Mouse (Mus musculus): Measurements from ENCODE around the gene Ogfod1. TPM values are rescaled to one million over a fixed set of nuclear protein-coding genes. Genes with fewer than 3 reads are reported as not detected.
A peak's percentile ranks its signal among the peaks of the same experiment; 100 is the strongest.
"Not testable (repeated sequence)": the region's sequence is repeated elsewhere in the genome, so short reads cannot be mapped to it uniquely, and the experiment has no call there.

Gene Ogfod1
- polyA plus RNA-seq, 1 experiment from 2014 or later = 14.2 TPM

DNA sequence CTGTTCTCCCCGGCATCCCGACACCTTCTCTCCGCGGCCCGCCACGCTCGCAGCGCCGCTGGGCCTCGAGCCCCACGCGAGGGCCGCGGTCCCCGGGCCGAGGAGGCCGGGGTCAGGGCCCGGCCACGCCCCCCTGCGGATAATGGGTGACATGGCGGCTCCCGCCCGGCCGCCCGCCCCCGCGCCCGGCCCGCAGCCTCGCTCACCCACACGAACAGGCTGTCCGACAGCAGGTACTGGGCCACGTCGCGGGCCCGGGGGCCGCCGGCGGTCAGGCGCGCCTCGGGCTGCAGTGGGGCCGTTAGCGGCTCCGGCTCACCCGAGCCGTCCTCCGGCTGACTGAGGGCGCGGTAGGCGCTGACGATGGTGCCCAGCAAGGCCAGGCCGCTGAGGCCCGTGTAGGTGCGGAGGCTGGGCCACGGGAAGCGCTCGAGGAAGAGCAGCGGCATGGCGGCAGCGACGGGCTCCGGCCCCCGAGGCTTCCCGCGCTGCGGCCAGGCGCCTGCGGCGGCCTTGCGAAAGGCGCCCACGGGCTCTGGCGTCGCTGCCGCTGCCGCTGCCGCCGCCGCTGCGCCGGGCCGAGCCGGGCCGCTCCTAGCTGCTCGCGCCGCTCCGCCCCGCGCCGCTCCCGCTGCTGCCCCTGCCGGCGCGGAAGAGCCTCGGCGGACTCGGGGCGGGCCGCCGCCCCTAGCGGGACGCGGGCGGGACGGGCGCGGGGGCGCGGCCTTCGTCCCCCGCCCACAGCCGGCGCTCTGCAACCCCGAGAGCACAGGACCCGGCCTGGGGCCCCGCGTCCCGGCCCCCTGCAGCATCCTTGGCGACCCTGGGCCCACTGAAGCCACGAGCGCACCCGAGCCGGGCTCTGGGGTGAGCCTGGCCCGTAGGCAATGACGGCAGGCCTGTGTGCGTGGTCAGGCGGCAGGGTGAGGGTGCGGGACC, 24.7 kb upstream of the Ogfod1 start, which contains the start of gene Amfr:
TSS of gene Amfr (minus strand) at position 830 of the 939 bp plus-strand sequence.
- peaks cover 21% of the 10 kb centered on the region; the same call in 1 of the 2 replicates for H3K4me1 ChIP-seq (ENCODE audit: control insufficient read depth, insufficient read depth, low read length)

DNA sequence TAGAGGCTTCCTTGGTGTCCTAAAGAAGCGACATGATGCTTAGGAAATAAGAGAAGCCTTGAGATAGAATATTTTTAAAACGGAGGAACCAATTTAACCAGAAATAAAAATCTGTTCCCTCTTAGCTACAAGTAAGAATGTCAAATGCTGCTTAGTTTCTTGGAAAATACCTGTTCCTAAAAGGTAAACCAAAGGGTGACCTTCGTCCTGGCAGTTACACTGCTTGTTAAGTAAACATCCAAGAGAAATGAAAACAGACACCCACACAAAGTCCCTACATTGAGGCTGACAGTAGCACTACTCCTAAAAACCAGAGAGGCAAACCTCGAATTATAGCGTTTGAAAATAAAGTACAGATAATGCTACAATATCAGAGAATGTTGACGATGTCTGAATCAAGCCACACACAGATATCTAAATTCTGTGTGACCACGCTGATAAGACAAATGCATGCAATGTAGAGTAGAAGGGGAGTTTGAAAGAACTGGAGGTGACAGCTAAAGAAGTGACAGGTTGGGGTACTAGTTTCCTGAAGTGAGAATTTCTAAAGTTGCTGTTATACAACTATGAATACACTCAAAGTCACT, 23.9 kb upstream of the Ogfod1 start:
- Histone ChIP-seq H3K4me2 (replicated peaks; ENCODE audit: low read depth, low read length) (peak overlapping the region; percentile 69), H3K36me3 (ENCODE audit: control insufficient read depth, insufficient read depth, low read length) (no peaks in the 10 kb centered on the region; the same call in 1 of the 2 replicates), H3K4me3 (ENCODE audit: low read length) (peak overlapping the region; percentile 95), H3K9me3 (ENCODE audit: control insufficient read depth, low read length) (no peaks in the 10 kb centered on the region), H3K27ac (ENCODE audit: low read depth, low read length) (no peak overlapping the region), H3K27me3 (ENCODE audit: control insufficient read depth, insufficient read depth, low read length) (no peaks in the 10 kb centered on the region), H3K4me1 (ENCODE audit: control insufficient read depth, insufficient read depth, low read length) (peaks cover 21% of the 10 kb centered on the region; the same call in 1 of the 2 replicates), H3K9ac (ENCODE audit: low read depth, low read length) (peak overlapping the region; percentile 98)
- no peak for ATAC-seq (ENCODE audit: low FRiP score, low TSS enrichment)
- WGBS = 27% methylated on average over 7 of the region's 7 CpGs

More for the DNA sequence above, 24.7 kb upstream of the Ogfod1 start, which contains the start of gene Amfr:
- no peaks in the 10 kb centered on the region for H3K27me3 ChIP-seq (ENCODE audit: control insufficient read depth, insufficient read depth, low read length)
- peak; percentile 93 for ATAC-seq (ENCODE audit: low FRiP score, low TSS enrichment)
- H3K27ac ChIP-seq (ENCODE audit: low read depth, low read length) = peak within 1 kb of the TSS; percentile 91
- H3K4me3 ChIP-seq (ENCODE audit: low read length) = peak within 1 kb of the TSS; percentile 95
- WGBS = under 1% methylated on average over 91 of the region's 130 CpGs
- no peaks in the 10 kb centered on the region for H3K36me3 ChIP-seq (ENCODE audit: control insufficient read depth, insufficient read depth, low read length)
- peak within 1 kb of the TSS; percentile 69 for H3K4me2 ChIP-seq (replicated peaks; ENCODE audit: low read depth, low read length)
- H3K9ac ChIP-seq (ENCODE audit: low read depth, low read length) = peak within 1 kb of the TSS; percentile 98
- H3K9me3 ChIP-seq (ENCODE audit: control insufficient read depth, low read length) = no peaks in the 10 kb centered on the region

DNA sequence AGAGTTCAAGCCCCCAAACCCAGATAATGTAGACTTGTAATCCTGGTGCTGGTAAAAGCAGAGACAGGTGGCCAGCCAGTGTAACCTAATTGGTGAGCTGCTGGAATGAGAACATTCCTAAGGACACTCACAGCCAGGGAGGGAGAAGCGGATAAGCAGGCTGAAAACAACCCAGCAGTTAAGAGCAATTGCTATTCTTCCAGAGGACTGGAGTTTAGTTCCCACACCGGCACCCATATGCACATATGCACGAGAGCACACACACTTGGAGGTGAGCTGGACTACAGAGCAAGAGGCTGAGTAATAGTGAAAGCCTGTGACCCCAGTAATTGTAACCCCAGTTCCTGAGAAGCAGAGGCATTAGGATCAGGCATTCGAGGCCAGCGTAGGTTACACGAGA, 13.1 kb upstream of the Ogfod1 start:
- Histone ChIP-seq H3K9ac (ENCODE audit: low read depth, low read length) (no peak overlapping the region), H3K27me3 (ENCODE audit: control insufficient read depth, insufficient read depth, low read length) (no peaks in the 10 kb centered on the region), H3K27ac (ENCODE audit: low read depth, low read length) (no peak overlapping the region), H3K4me2 (replicated peaks; ENCODE audit: low read depth, low read length) (no peak overlapping the region), H3K4me3 (ENCODE audit: low read length) (no peak overlapping the region), H3K9me3 (ENCODE audit: control insufficient read depth, low read length) (no peaks in the 10 kb centered on the region), H3K4me1 (ENCODE audit: control insufficient read depth, insufficient read depth, low read length) (no peaks in the 10 kb centered on the region), H3K36me3 (ENCODE audit: control insufficient read depth, insufficient read depth, low read length) (peaks cover 82% of the 10 kb centered on the region)
- WGBS = 97% methylated on average over 6 of the region's 6 CpGs
- no peak for ATAC-seq (ENCODE audit: low FRiP score, low TSS enrichment)

DNA sequence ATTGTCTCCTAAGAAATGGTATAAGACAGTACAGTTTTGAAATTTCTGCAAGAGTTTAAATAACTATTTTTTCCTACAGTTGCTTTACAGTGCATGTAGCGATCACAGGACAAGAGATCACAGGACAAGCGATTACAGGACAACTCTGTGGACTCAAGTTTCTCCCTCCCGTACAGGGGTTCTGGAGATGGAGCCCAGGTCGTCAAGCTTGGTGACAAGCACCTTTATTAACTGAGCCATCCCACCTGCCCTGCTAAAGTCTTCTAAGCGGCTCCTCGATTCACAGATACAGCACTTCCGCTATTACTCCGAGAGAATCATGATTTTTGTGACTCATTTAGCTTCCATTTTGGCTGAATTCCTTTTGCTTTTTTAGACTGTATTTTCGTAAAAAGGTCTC, 7.3 kb upstream of the Ogfod1 start:
- Histone ChIP-seq H3K27ac (ENCODE audit: low read depth, low read length) (no peak overlapping the region), H3K4me3 (ENCODE audit: low read length) (no peak overlapping the region)
- ATAC-seq (ENCODE audit: low FRiP score, low TSS enrichment) = no peak

DNA sequence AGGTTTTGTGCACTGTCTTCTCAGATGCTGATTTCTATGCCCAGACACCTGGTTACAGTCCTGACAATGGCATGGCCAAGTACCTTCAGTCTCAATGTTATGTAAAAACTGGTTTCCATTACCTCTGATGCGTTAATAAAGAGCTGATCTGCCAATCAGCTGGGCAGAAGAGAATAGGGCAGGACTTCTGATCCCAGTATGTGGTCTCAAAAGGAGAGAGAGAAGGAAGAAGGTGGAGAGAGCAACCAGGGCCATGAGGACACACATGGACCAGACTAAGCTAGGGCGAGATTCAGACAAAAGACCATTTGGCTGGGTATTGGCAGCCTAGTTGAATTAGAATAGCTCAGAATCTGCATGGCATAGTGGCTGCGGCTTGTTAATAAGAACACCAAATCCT, 3.4 kb upstream of the Ogfod1 start:
- Histone ChIP-seq H3K4me1 (ENCODE audit: control insufficient read depth, insufficient read depth, low read length) (peaks cover 9% of the 10 kb centered on the region; the same call in 1 of the 2 replicates), H3K27ac (ENCODE audit: low read depth, low read length) (no peak overlapping the region), H3K4me2 (replicated peaks; ENCODE audit: low read depth, low read length) (no peak overlapping the region), H3K9me3 (ENCODE audit: control insufficient read depth, low read length) (no peaks in the 10 kb centered on the region), H3K4me3 (ENCODE audit: low read length) (no peak overlapping the region), H3K27me3 (ENCODE audit: control insufficient read depth, insufficient read depth, low read length) (no peaks in the 10 kb centered on the region), H3K36me3 (ENCODE audit: control insufficient read depth, insufficient read depth, low read length) (peaks cover 24% of the 10 kb centered on the region), H3K9ac (ENCODE audit: low read depth, low read length) (no peak overlapping the region)
- 82% methylated on average over 3 of the region's 3 CpGs for WGBS
- ATAC-seq (ENCODE audit: low FRiP score, low TSS enrichment) = no peak

More for the DNA sequence above, 7.3 kb upstream of the Ogfod1 start:
- H3K9ac ChIP-seq (ENCODE audit: low read depth, low read length) = no peak overlapping the region
- 87% methylated on average over 9 of the region's 9 CpGs for WGBS
- H3K4me2 ChIP-seq (replicated peaks; ENCODE audit: low read depth, low read length) = no peak overlapping the region
- no peaks in the 10 kb centered on the region for H3K27me3 ChIP-seq (ENCODE audit: control insufficient read depth, insufficient read depth, low read length)
- no peaks in the 10 kb centered on the region for H3K9me3 ChIP-seq (ENCODE audit: control insufficient read depth, low read length)
- no peaks in the 10 kb centered on the region for H3K4me1 ChIP-seq (ENCODE audit: control insufficient read depth, insufficient read depth, low read length)
- H3K36me3 ChIP-seq (ENCODE audit: control insufficient read depth, insufficient read depth, low read length) = peaks cover 59% of the 10 kb centered on the region

DNA sequence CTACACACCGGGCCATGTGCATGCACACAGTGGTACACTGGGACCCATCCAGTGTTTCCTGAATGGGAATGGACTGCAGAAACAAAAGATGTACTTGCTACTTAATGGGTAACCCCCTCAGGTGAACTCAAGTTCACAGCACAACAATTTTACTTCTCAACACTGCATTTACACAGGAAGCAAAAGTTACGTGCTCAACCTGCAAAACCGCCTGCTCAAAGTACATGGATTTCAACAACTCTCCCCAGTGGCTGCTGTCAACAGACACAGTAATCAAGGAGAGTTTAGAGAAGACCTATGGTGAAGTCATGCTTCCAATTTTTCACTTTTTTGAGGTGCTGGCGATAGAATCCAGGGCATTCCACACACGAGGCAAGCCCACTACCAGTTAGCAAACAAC, 1.8 kb upstream of the Ogfod1 start:
- WGBS = 59% methylated on average over 5 of the region's 5 CpGs

DNA sequence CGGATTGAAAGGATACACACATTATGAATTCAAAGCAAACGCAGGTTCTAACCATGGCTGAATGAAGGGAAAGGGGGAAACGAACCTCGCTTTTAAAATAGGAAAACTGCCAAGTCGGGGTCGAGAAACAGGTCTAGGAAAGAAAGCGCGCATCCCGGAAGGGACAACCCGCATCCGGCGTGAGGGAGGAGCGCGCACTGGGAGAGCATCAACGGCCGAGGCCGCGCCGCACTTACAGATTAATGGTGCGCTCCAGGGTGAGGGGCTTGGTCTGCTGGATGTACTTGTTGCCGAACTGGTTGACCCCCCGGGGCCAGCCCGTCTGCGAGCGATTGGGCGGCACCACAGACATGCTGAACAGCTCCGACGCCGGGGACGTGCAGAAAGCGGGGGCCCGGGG, 457 bp upstream of the Ogfod1 start:
- Histone ChIP-seq H3K4me3 (ENCODE audit: low read length) (peak overlapping the region; percentile 88), H3K9ac (ENCODE audit: low read depth, low read length) (peak overlapping the region; percentile 52), H3K4me2 (replicated peaks; ENCODE audit: low read depth, low read length) (peak overlapping the region; percentile 81), H3K27ac (ENCODE audit: low read depth, low read length) (peak overlapping the region; percentile 80)
- not testable (repeated sequence) for H3K9me3 ChIP-seq (ENCODE audit: control insufficient read depth, low read length); H3K27me3 ChIP-seq (ENCODE audit: control insufficient read depth, insufficient read depth, low read length); H3K36me3 ChIP-seq (ENCODE audit: control insufficient read depth, insufficient read depth, low read length); H3K4me1 ChIP-seq (ENCODE audit: control insufficient read depth, insufficient read depth, low read length)
- WGBS = under 1% methylated on average over 21 of the region's 32 CpGs
- ATAC-seq (ENCODE audit: low FRiP score, low TSS enrichment) = peak; percentile 94

More for the DNA sequence above, 1.8 kb upstream of the Ogfod1 start:
- peaks cover 9% of the 10 kb centered on the region; the same call in 1 of the 2 replicates for H3K36me3 ChIP-seq (ENCODE audit: control insufficient read depth, insufficient read depth, low read length)
- no peaks in the 10 kb centered on the region for H3K9me3 ChIP-seq (ENCODE audit: control insufficient read depth, low read length)
- peaks cover 9% of the 10 kb centered on the region; the same call in 1 of the 2 replicates for H3K4me1 ChIP-seq (ENCODE audit: control insufficient read depth, insufficient read depth, low read length)
- no peaks in the 10 kb centered on the region for H3K27me3 ChIP-seq (ENCODE audit: control insufficient read depth, insufficient read depth, low read length)
- H3K9ac ChIP-seq (ENCODE audit: low read depth, low read length) = peak overlapping the region; percentile 52; the same call in 1 of the 2 replicates
- H3K4me3 ChIP-seq (ENCODE audit: low read length) = peak overlapping the region; percentile 88
- ATAC-seq (ENCODE audit: low FRiP score, low TSS enrichment) = no peak
- no peak overlapping the region for H3K27ac ChIP-seq (ENCODE audit: low read depth, low read length)
- peak overlapping the region; percentile 81 for H3K4me2 ChIP-seq (replicated peaks; ENCODE audit: low read depth, low read length)

DNA sequence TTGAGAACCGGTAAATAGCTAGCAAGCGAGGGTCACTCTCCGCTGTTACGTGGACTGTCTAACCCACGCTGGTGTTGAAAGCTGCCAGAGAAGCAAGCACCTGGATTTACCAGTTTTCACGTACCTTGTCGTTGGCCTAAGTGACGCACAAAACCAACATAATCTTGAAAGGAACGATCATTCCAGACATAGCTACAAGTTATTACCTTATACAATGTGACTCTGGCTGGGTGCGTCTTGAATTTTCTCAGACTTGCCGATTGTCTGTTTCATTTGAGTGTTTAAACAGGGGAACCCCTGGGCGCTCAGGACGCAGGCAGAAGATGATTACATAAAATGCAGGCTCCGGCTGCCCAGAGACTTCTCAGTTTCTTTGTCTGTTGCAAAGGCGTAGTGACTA, 808 bp downstream of the Ogfod1 start:
- 9% methylated on average over 15 of the region's 15 CpGs for WGBS
- H3K27ac ChIP-seq (ENCODE audit: low read depth, low read length) = no peak overlapping the region

More for the DNA sequence above, 808 bp downstream of the Ogfod1 start:
- Histone ChIP-seq H3K36me3 (ENCODE audit: control insufficient read depth, insufficient read depth, low read length) (no peaks in the 10 kb centered on the region; the same call in 1 of the 2 replicates), H3K4me3 (ENCODE audit: low read length) (peak overlapping the region; percentile 88), H3K4me1 (ENCODE audit: control insufficient read depth, insufficient read depth, low read length) (peaks cover 9% of the 10 kb centered on the region; the same call in 1 of the 2 replicates), H3K9ac (ENCODE audit: low read depth, low read length) (peak overlapping the region; percentile 72; the same call in 1 of the 2 replicates), H3K27me3 (ENCODE audit: control insufficient read depth, insufficient read depth, low read length) (no peaks in the 10 kb centered on the region), H3K9me3 (ENCODE audit: control insufficient read depth, low read length) (no peaks in the 10 kb centered on the region), H3K4me2 (replicated peaks; ENCODE audit: low read depth, low read length) (peak overlapping the region; percentile 52)
- no peak for ATAC-seq (ENCODE audit: low FRiP score, low TSS enrichment)
